Mouse (Mus musculus): Measurements from ENCODE around the gene Rasa1. TPM values are rescaled to one million over a fixed set of nuclear protein-coding genes. Genes with fewer than 3 reads are reported as not detected.

The Rasa1 gene
- total RNA-seq (2021): 52.2 and 60.0 TPM in 2 replicates
- long read RNA-seq, full-length matches to known transcripts: 21 of 27 reads
- long read RNA-seq, partial matches to known transcripts: 3 of 27 reads
- long read RNA-seq, other reads (novel, unspliced or antisense): 3 of 27 reads

GRCm38 (mm10) chr13:85288843-85289713 is at the start of gene Rasa1:
Gene Rasa1, minus strand, starts transcription at chr13:85289130.
- peak; percentile 96 for DNase-seq

DNA sequence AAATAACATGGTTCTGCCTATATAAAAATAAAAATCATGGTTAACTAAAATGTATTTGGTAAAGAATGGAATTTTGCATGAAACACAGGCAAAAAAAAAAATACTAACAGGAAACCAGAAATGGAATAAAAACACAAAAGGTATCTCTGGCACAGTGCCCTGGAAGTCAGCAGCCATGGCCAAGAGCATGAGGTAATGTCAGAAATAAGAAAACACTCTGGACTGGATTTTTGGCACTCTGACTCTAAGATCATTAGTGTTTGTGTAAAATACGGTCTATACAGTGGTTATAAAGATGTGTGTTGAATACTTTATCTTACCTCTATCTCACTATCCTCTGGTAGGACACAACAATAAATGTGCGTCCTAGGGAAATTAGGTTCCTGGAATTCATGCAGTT is 22.6 kb upstream of the Rasa1 start:
- no peak for DNase-seq

DNA sequence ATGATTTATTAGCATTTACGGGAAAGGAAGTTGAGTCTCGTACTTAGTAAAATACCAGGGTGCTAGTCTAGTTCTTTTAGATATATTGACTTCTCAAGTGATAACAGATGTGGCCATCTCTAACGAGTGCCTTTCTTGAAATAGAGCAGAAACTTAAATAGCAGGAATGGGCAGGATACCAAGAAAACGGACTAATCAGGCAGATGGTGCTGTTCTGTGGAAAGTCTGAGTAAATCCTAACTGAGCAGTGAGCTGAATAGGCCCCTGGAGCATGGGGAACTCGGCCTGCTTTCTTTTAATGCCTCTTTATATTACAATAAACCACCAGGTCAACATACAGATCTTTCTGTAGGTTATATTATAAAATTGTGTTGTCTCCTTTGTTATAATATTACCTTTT is 22.0 kb upstream of the Rasa1 start:
- DNase-seq: no peak

- DNase-seq: no peak
Observed at GRCm38 (mm10) chr13:85310483-85310882, 21.6 kb upstream of the Rasa1 start.

DNA sequence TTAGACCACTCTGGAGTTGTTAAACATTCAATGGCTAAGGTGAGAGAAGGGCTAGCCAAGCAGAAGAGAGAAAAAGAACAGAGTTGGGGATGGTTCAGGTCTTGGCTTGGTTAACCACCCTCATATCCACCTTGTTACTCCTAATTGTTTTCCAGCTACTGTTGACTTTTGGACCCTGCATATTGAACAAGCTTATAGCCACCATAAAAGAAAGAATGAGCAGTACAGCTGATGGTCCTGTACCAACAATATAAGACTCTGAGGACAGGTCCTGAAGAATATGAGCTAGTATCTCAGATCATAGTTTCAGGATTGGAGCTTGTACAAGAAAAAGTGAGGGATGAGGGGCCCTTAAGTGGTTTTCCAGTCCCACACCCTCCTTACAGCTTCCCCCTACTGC is 17.1 kb upstream of the Rasa1 start:
- DNase-seq: no peak

GRCm38 (mm10) chr13:85290651-85291050 is 1.7 kb upstream of the Rasa1 start:
- no peak for DNase-seq

- no peak for DNase-seq
Observed at GRCm38 (mm10) chr13:85288574-85288842, 422 bp downstream of the Rasa1 start.

GRCm38 (mm10) chr13:85287876-85288573 is 905 bp downstream of the Rasa1 start:
- DNase-seq: peak; percentile 47

GRCm38 (mm10) chr13:85282626-85283025 is 6.3 kb downstream of the Rasa1 start:
- no peak for DNase-seq

DNA sequence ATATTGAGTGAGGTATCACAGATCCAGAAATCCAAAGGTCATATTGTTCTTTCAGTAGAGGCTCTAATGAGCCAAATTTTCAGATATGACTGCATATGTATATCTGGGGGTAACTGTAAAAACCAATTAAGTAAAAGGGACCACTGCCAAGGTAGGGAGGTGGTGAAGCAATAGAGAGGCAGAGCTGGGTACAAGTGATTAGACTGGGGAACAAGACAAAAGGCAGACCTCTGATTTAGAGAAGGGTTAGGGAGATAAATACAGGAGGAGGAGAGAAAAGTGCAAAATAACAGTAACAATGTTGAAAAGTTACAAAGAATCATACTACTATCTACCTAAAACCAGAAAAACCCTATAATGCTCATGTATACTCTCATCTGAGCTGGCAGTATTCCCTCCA is 10.0 kb downstream of the Rasa1 start:
- no peak for DNase-seq

DNA sequence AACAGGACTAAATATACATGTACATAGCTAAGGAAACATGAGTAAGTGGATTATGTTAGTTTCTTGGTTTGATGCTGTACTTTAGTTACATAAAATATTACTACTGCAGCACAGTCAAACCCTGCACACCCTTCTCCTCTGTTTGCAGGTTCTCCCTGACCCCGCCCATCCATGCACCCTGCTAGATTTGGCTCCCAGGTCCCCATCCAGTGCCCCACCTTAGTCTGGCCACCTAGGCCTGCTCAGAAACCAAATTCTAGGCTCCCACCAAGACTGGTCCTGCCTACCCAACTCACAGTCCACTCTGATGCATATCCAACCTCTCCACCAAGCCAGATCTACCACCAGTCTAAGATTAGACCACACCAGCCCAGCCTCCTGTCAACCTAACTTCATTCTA is 14.4 kb downstream of the Rasa1 start:
- no peak for DNase-seq

DNA sequence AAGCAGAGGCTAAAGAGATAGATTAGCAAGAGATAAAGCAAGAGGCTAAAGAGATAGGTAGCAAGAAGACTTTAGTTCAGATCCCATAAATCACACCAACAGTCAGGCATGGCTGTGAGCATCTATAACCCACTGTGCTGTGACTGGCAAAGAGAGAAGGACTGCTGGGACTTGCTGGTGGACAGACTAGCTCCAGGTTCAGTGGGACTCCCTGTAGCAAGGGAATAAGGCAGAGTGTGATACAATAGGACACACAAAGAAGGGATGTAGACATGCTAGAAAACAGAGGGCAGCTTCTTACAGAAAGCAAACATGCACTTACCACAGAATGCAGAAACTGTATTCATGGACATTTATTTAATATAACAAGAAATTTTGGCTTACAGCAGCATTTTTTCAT is 15.1 kb downstream of the Rasa1 start:
- no peak for DNase-seq

- no peak for DNase-seq
Observed at GRCm38 (mm10) chr13:85238760-85239159, 50.2 kb downstream of the Rasa1 start.

DNA sequence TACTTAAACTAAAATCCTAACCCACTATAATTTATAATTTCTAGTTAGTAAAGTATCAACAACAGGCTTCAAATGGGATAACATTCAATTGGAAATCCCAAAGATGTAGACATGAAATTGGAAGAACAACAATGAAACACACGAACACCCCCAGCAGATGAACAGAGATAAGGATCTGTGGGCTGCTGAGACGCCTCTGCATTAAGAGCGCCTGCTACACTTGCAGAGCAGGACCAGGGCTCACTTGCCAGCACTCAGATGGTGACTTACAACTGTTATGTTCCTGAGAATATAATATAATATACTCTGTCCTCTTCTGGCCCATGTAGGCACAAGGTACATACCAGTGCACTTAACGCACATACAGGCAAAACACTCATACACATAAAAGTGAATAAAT is 70.3 kb downstream of the Rasa1 start:
- no peak for DNase-seq

DNA sequence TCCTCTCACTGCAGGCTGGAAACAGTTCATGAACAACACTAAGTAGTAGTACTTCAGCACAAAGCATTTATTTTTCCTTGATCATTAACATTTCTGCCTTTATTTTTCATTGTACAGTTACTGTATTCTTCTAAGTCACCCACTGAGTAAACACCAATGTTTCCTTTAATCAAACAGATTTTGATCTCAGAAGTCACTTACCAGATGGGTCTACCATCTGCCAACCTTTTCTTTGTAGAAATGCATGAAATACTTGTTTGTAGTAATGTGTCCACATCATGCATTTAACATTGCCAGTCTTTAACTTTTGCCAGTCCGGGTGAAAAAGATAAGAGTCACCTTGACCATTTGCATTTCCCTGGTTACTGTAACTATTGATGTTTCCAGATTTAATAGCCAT is 78.6 kb downstream of the Rasa1 start:
- DNase-seq: no peak

GRCm38 (mm10) chr13:85208656-85209055 is 80.3 kb downstream of the Rasa1 start:
- DNase-seq: no peak

GRCm38 (mm10) chr13:85207493-85207892 is 81.4 kb downstream of the Rasa1 start:
- DNase-seq: no peak

DNA sequence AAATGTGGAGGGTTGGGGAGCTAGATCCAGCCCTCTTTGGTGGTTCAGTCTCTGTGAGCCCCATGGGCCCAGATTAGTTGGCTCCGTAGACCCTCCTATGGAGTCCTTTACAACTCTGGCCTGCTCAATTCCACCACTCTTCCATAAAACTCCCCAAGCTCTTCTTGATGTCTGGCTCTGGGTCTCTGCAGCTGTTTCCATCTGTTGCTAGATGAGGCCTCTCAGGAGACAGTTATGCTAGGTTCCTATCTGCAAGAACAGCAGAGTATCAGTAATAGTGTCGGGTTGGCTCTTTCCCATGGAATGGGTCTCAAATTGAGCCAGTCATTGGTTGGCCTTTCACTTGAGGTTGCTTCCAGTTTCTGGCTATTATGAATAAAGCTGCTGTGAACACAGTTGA is 97.7 kb downstream of the Rasa1 start:
- DNase-seq: no peak

DNA sequence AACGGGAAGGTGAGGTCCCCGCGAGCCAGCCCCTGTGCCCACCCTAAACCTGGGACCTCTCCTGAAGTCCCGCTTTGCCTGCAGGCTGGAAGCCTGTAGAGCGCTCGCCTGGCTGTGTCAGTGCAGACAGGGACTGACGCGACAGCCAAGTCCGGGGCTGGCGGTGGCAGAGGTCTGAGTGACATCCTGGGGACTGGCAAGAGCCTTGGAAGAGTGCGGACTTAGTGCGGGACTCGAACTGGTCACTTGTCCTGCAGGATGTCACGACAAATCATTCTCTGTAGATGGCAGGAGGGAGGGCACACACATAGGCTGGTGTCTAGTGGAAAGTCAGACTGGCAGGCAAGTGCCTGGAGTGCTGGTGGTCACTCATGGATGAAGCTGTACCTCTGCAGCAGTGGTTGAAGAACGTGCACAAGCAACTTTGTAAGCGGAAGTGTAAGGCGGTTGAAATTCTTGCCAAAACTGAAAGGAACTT is 99.2 kb downstream of the Rasa1 start:
- peak; percentile 46 for DNase-seq

DNA sequence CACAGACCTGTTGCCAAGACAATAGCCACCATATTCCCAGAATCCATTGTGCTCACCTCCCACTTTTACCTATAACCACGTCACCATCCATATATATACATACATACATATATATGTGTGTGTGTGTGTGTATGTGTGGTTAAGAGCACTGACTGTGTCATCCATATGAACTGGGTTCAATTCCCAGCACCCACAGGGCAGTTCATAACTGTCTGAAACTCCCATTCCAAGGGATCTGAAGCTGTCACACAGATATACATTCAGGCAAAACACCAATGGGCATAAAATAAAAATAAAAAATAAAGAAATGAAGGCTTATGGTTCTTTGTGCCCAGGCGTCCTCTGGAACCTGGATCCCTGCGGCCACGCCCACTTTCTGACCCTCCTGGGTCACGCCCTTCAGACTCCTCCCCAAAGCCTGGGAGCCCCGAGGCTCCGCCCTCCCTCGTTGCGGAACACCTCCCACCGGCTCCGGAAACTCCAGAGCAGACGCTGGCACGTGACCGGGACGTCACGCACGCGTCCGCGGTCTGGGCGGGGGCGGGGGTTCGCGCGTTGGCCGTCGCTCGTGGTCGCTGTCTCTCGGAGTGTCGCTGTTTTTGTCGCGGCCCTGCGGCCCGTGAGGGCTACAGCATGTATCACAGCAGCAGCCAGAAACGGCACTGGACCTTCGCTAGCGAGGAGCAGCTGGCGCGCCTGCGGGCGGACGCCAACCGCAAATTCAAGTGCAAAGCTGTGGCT is 99.9 kb downstream of the Rasa1 start, which contains the start of gene Ccnh:
Gene Ccnh, plus strand, starts transcription at position 506 of the 741 bp plus-strand sequence.
- peak; percentile 94 for DNase-seq
